17 mouse cellular contexts compared by ENCODE assay signal in genomic region chr14:97813557-97813956, GRCm38 (mm10).
DNase-seq lines count a peak whose midpoint lies in the region; ATAC-seq lines count a peak whose summit lies in the region.
"Had no signal": no experiment of that assay in that cellular context is flagged by ENCODE, and none has a peak within 500 bp of the region (broad histone marks: within the 10 kb centered on the region; RNA-seq: fewer than 3 reads in every experiment).

No protein-coding gene starts in this region.

- H3K9me3 ChIP-seq in hindbrain, embryonic 13.5 days: no peaks in the 10 kb centered on the region
- H3K9me3 ChIP-seq in hindbrain, embryonic 14.5 days (ENCODE audit: control insufficient read depth, low read length): no peaks in the 10 kb centered on the region
- H3K9me3 ChIP-seq in midbrain, embryonic 15.5 days: no peaks in the 10 kb centered on the region
- H3K9me3 ChIP-seq in midbrain, embryonic 13.5 days: no peaks in the 10 kb centered on the region
- H3K9me3 ChIP-seq: heart, embryonic 10.5 days; intestine, embryonic 15.5 days; midbrain, embryonic 12.5 days had no signal

- H3K36me3 ChIP-seq in hindbrain, embryonic 13.5 days: no peaks in the 10 kb centered on the region
- H3K36me3 ChIP-seq in hindbrain, embryonic 14.5 days (replicated peaks; ENCODE audit: control insufficient read depth, insufficient read depth): no peaks in the 10 kb centered on the region
- no peaks in the 10 kb centered on the region for H3K36me3 ChIP-seq in midbrain, embryonic 15.5 days (replicated peaks)
- no peaks in the 10 kb centered on the region for H3K36me3 ChIP-seq in midbrain, embryonic 13.5 days
- H3K36me3 ChIP-seq: heart, embryonic 10.5 days; intestine, embryonic 15.5 days; midbrain, embryonic 12.5 days had no signal

- H3K27ac ChIP-seq in hindbrain, embryonic 13.5 days: 0 out of 2 replicates have a peak overlapping the region, but pooled peaks have one; percentile 48
- no peak overlapping the region; the same call in 1 of the 2 replicates for H3K27ac ChIP-seq in hindbrain, embryonic 14.5 days
- 0 out of 2 replicates have a peak overlapping the region, but pooled peaks have one; percentile 28 for H3K27ac ChIP-seq in midbrain, embryonic 15.5 days
- H3K27ac ChIP-seq in midbrain, embryonic 13.5 days: no peak overlapping the region
- H3K27ac ChIP-seq: heart, embryonic 10.5 days; intestine, embryonic 15.5 days; midbrain, embryonic 12.5 days had no signal

- no peak overlapping the region for H3K4me2 ChIP-seq in hindbrain, embryonic 13.5 days
- no peak overlapping the region for H3K4me2 ChIP-seq in hindbrain, embryonic 14.5 days (replicated peaks)
- peak overlapping the region; percentile 23 for H3K4me2 ChIP-seq in midbrain, embryonic 15.5 days
- no peak overlapping the region for H3K4me2 ChIP-seq in midbrain, embryonic 13.5 days (replicated peaks)
- H3K4me2 ChIP-seq: intestine, embryonic 15.5 days; liver, embryonic 11.5 days; midbrain, embryonic 12.5 days had no signal

- 67% methylated on average over 11 of the region's 11 CpGs for WGBS in hindbrain, embryonic 13.5 days
- 51% methylated on average over 11 of the region's 11 CpGs for WGBS in hindbrain, embryonic 14.5 days
- WGBS in midbrain, embryonic 15.5 days: 47% methylated on average over 11 of the region's 11 CpGs
- WGBS in midbrain, embryonic 13.5 days: 54% methylated on average over 11 of the region's 11 CpGs

- H3K4me3 ChIP-seq in hindbrain, embryonic 13.5 days: no peak overlapping the region
- H3K4me3 ChIP-seq in hindbrain, embryonic 14.5 days (replicated peaks; ENCODE audit: low read length): no peak overlapping the region
- no peak overlapping the region for H3K4me3 ChIP-seq in midbrain, embryonic 15.5 days
- no peak overlapping the region for H3K4me3 ChIP-seq in midbrain, embryonic 13.5 days (replicated peaks)
- H3K4me3 ChIP-seq: heart, embryonic 10.5 days; intestine, embryonic 15.5 days; midbrain, embryonic 12.5 days had no signal

- DNase-seq in embryo, embryonic 11 days: peak; percentile 4
- DNase-seq in embryo, embryonic 10 days (ENCODE audit: low spot score): no peak
- DNase-seq in hindbrain, embryonic 14.5 days (ENCODE audit: low spot score): no peak
- DNase-seq in telencephalon, adult 2 months (ENCODE audit: low read depth, low spot score): peak; percentile 2
- no peak for DNase-seq in lung, postnatal 4 days
- DNase-seq: adrenal gland, postnatal 36 days; B cell, adult 2 months; kidney, postnatal 14 days; right cerebral cortex, postnatal 14 days had no signal

- ATAC-seq in hindbrain, embryonic 13.5 days (ENCODE audit: low FRiP score): no peak
- no peak for ATAC-seq in hindbrain, embryonic 14.5 days (ENCODE audit: low FRiP score)
- ATAC-seq in midbrain, embryonic 15.5 days (replicated peaks): no peak
- ATAC-seq in midbrain, embryonic 13.5 days: no peak
- ATAC-seq: intestine, embryonic 15.5 days; lung, postnatal 0 days had no signal

- H3K4me1 ChIP-seq in hindbrain, embryonic 13.5 days (replicated peaks): 0 out of 2 replicates have a peak, but pooled peaks cover 3% of the 10 kb centered on the region
- H3K4me1 ChIP-seq in hindbrain, embryonic 14.5 days (replicated peaks; ENCODE audit: control insufficient read depth, insufficient read depth, low read length): peaks cover 3% of the 10 kb centered on the region; the same call in 1 of the 2 replicates
- peaks cover 4% of the 10 kb centered on the region; the same call in 1 of the 2 replicates for H3K4me1 ChIP-seq in midbrain, embryonic 15.5 days
- 0 out of 2 replicates have a peak, but pooled peaks cover 4% of the 10 kb centered on the region for H3K4me1 ChIP-seq in midbrain, embryonic 13.5 days (replicated peaks)
- H3K4me1 ChIP-seq: heart, embryonic 10.5 days; intestine, embryonic 15.5 days had no signal

- no peak overlapping the region for H3K9ac ChIP-seq in hindbrain, embryonic 13.5 days
- no peak overlapping the region for H3K9ac ChIP-seq in hindbrain, embryonic 14.5 days
- 0 out of 2 replicates have a peak overlapping the region, but pooled peaks have one; percentile 19 for H3K9ac ChIP-seq in midbrain, embryonic 15.5 days
- H3K9ac ChIP-seq in midbrain, embryonic 13.5 days (replicated peaks): no peak overlapping the region
- H3K9ac ChIP-seq: intestine, embryonic 15.5 days; midbrain, embryonic 12.5 days had no signal

- no peaks in the 10 kb centered on the region for H3K27me3 ChIP-seq in hindbrain, embryonic 13.5 days
- no peaks in the 10 kb centered on the region for H3K27me3 ChIP-seq in hindbrain, embryonic 14.5 days (ENCODE audit: control insufficient read depth, insufficient read depth, low read length)
- no peaks in the 10 kb centered on the region for H3K27me3 ChIP-seq in midbrain, embryonic 15.5 days (replicated peaks)
- H3K27me3 ChIP-seq in midbrain, embryonic 13.5 days: no peaks in the 10 kb centered on the region
- H3K27me3 ChIP-seq: intestine, embryonic 15.5 days; midbrain, embryonic 12.5 days had no signal

Comparison
In these comparisons a context has a peak if more than half of its experiments do, and no peak if none do; other contexts are left out.
1. DNase-seq: peak in embryo, embryonic 11 days (single experiment) and telencephalon, adult 2 months (single experiment); none in embryo, embryonic 10 days (single experiment), hindbrain, embryonic 14.5 days (single experiment) and lung, postnatal 4 days (0 of 2).
2. H3K27ac ChIP-seq: peak in hindbrain, embryonic 13.5 days (single experiment) and midbrain, embryonic 15.5 days (single experiment); none in hindbrain, embryonic 14.5 days (single experiment) and midbrain, embryonic 13.5 days (single experiment).